Mouse (Mus musculus): ENCODE data around the gene Dennd2a. TPM values are rescaled to one million over a fixed set of nuclear protein-coding genes. Genes with fewer than 3 reads are reported as not detected.

The Dennd2a gene
- total RNA-seq, 2 experiments from 2014 or later = 2.5 to 4.6 TPM

DNA sequence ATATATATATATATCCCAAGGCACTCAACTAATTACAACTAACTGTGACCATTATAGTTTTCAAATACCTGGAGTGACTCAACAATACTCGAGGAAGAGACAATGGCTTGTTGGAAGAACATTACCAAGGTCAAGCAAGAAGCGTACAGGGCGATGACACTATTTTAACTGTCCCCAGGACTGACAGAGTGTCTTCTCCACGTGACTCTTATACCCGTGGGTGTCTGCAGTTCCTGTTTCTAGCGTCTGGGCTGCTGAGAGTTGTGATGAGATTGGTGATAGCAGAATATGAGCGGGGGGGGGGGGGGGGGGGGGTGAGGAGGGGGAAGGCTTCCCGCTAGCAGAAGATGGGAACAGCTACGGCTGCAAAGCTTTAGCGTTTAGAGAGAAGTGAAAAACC, 30.9 kb downstream of the Dennd2a start:
- peak; percentile 78 for ATAC-seq (ENCODE audit: poor library complexity, severe bottlenecking)

DNA sequence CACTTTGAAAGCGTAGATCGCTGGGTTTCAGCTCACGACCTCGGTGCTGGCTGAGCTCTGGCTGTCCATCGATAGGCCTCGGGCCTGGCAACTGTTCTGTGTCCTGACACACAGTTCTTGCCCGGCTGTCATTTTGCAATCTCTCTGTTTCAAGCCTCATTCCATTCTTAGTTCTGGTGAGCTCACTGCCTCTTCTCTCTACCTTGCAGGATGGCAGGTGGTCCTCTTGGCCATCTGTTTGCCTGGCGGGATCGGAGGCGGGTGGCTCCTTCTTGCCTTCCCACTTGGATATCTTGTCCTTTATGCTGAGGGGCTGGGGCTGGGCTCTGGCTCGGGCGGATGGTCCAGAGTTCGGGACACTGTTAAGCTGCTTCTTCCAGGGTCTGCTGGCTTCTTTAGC, 34.5 kb downstream of the Dennd2a start:
- ATAC-seq (ENCODE audit: poor library complexity, severe bottlenecking) = no peak

DNA sequence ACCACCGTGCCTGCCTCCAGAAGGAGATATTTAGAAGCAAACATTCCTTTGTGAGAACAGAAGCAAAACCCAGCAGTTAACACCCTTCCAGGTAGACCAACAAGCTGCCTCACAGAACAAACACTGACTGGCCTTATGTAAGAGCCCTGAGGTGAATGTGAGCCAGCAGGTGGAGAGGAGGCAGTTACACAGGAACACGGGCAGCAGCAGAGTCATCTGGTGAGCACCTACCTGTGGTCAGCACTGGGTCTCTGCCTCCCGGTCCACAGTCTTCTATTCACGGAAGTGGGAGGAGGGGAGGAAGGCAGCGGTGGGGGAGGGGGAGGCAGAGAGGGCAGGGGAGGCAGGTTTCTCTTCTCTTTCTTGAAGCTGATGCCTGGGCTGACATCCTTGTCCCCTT, 35.2 kb downstream of the Dennd2a start:
- ATAC-seq (ENCODE audit: poor library complexity, severe bottlenecking) = no peak

DNA sequence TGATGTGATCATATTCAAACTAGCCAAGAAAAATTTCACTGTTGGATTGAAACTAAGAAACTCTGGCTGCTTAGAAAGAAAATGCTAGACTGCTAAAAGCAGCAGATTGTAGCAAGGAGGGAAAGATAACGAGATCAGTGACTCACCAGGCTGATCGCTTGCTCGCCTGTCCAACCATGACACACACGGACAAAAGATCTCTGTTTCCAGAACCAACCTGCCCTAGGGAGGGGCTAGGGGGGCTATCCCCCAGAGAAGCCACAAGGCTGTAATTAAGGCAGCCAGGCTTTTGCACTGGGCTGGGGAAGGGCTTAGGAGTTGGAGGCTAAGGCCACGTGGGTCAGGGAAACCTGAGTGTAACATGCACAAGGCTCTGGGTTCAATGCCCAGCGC, 41.9 kb downstream of the Dennd2a start:
- ATAC-seq (ENCODE audit: poor library complexity, severe bottlenecking) = no peak

DNA sequence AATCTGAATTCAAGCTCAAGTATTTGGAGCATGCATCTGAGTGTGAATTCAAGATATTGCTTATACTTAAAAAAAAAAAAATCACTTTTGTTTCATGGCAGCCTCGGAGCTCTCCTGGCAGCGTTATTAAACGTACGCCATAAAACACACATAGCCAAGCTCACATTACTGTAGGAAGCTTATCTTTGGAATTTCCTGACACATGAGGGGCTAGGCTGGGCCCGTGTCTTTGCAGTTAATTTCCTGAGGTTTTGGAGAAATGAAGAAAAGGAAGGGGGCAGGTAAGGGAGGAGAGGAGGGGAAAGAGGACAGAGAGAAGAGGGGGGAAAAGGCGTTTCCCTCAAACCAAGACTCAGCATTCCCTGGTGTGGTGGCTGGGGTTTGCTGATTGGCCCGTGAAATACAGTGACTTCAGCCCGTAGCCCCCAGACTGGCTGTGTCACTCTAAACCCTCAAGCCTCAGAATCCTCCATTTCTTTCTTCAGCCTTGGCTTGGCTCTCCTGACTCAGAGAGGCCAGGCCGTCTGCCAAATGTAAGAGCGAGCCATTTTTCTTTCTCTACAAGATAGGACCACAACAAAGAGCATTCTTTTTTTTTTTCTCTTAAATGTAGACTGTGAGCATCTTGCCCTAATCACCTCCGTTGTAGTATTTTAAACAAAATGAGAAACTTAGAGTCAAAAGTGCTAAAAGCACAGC, 42.5 kb downstream of the Dennd2a start:
- no peak for ATAC-seq (ENCODE audit: poor library complexity, severe bottlenecking)

DNA sequence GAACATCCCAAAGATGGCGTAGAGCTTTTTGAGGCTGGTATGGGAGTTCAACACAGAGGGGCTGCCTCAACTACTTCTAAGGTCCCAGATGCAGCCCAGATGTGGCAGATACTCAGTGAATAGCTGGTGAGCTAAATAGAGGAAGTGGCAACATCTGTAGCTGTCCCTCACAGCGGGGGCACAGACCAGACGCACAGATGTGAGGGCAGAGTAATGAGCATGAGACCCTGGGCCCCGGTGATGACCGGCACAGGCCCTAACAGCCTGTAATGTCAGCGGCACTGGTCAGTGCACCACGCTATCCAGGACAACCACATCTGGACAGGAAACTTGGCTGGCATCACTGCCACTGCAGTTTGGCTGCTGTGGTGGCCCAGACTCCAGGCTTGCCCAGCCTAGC, 54.2 kb downstream of the Dennd2a start:
- ATAC-seq (ENCODE audit: poor library complexity, severe bottlenecking) = peak; percentile 38; the same call in 1 of the 2 replicates

DNA sequence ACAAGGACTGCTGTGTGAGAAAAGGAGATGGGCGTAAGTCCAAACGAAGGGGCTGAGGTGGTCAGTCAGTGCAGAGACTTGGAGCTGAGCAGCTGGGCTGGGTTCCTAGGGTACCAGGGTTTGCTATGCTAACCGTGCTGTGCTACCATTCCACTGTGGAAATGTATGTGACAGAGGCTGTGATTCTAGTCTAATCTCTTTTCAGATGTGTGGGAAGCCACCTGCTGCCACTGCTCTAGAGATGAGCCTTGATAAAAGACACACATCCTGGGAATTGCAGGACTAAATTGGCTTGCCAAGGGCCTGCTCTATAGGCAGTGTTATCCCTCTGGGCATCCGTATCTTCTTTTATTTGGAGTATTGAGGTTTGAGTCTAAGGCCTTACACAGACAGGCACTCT, 60.5 kb downstream of the Dennd2a start:
- ATAC-seq (ENCODE audit: poor library complexity, severe bottlenecking) = no peak

DNA sequence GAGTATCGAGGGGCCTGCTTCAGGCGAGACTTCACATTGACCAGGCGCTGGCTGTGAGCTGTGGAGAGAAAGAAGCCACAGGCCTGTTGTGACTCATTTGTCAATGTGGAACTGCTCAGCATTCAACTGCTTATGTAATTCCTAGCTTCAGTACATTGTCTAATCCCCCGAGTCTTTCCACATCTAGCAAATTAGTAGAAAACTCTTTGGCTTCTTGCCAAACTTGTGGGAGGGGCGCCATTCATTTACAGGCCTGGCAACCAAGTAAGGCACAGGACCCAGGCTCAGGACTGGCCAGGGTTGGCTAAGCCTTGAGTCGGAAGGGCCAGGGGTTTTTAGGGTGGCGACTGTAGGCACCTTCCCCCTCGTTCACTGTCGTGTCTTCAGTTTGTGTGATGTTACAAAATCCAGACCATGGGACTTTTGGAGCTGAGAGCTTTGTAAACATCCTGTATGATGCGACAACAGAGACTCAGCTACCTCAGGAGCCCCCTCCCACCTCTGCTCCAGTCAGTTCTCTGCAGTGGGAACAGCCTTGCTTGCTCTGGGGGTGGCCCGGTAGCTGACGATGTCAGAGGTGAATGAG, 64.4 kb downstream of the Dennd2a start:
- ATAC-seq (ENCODE audit: poor library complexity, severe bottlenecking) = peak; percentile 81

DNA sequence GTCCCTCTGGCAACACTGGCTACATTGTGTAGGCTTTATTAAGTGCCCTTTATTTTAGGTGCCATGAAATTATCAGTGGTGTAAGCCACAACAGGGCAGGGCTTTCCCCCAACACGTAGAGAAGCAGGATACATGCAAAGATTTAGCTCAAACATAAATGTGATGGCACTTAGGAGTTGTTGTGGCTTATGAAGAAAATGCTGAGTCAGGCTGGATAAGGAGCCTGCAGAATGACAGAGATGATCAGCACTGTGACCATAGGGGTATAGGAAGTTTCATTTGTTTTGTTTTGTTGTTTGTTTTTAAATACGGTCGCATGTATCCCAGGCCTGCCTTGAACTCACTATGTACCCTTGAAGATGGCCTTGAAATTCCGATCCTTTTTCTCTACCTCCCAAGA, 65.5 kb downstream of the Dennd2a start:
- no peak for ATAC-seq (ENCODE audit: poor library complexity, severe bottlenecking)

DNA sequence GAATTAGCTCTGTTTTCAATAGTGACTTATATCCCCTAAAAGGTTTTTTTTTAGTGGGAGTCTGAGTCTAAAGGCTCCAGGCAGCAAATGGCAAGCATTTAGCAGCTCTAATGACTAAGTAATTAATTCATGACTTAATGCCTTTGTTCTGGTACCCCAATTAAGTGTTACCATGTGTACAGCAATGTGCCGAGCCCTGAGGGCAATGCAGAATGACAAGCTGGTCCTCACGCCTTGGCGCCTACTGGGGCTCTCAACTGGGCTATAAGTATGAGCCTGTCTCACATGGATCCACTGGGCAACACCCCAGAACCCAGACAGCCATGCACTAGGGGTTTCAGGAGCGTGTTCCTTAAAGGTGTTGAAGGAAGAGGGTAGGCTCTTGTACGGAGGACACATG, 66.5 kb downstream of the Dennd2a start:
- no peak for ATAC-seq (ENCODE audit: poor library complexity, severe bottlenecking)

DNA sequence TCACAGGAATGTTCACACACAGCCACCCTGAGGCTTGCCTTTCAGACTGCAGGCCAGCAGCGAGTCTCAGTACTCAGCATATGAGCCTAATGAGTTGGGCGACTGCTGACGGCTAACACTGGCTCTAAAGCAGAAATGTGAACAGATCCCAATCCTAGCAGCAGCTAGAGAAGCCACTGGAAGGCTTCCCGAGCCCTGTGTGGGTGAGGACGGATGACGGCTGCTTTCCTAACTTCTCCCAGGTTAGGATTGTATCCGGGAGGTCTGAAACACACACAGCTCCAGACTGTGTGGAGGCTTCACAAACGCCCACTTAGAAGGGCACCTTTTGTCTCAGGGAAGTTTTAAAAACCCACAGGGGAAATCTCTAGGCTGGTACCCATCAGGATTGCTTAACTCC, 69.4 kb downstream of the Dennd2a start:
- no peak for ATAC-seq (ENCODE audit: poor library complexity, severe bottlenecking)

DNA sequence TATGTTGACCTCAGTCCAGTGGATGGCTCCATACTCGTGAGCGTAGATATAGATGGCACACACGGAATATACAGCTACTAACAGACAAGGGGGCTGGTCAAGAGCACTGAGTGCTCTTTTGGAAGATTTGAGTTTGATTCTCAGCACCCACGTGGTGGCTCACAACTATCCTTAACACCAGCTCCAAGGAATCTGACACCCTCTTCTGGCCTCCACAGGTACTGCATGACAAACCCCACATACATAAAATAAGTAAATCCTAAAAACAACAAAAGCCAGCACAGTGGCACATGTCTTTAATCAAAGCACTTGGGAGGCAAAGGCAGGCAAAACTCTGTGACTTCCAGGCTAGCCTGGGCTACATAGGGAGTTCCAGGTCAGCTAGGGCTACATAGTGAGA, 74.0 kb downstream of the Dennd2a start:
- no peak for ATAC-seq (ENCODE audit: poor library complexity, severe bottlenecking)

DNA sequence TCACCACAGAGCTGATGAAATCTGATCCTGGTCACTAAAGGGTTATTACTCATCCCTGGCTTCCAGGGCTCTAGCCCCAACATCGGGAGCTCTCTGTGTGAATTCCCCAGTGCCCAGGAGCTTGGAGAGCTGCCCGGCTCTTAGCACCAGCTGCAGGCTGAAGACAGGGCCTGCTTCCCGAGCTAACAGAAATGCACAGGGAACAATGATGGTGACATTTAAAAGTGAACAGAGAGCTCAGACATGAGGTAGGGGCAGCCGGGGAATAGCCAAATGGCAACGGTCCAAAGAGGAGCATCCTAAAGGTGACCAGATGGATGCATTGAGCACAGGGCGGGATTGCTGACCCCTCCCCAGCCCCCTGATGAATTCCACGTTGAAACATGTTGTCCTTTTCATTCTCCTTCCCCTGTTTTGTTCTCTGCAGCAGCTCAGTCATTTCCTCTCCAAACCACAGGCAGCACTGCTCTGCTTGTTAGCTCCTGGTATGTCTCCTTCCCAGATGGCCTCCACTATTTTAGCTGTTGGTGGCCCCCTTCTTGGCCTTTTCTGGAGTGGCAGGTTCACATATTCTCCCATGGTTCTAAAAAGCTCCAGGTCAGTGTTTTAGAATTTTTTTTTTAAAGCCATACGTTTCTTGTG, 79.0 kb downstream of the Dennd2a start:
- no peak for ATAC-seq (ENCODE audit: poor library complexity, severe bottlenecking)

DNA sequence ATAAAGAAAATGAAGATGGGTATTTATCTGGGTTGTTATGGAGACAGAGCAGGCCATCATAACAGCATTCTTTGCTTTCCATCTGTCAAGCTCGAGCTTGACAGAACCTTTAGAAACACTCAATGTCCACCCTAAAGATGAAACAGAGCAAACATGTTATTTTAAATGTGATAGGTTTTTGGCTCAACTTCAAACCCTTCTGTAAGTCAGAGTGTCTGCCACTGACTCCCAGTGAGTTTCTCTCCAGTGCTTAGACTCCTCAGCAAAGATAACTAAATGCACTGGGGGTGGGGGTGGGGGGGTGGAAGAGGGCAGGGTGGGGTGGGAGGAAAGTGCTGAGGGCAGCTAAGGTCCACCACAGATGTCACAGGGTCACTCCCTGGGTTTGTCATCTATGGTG, 81.0 kb downstream of the Dennd2a start:
- ATAC-seq (ENCODE audit: poor library complexity, severe bottlenecking) = no peak

DNA sequence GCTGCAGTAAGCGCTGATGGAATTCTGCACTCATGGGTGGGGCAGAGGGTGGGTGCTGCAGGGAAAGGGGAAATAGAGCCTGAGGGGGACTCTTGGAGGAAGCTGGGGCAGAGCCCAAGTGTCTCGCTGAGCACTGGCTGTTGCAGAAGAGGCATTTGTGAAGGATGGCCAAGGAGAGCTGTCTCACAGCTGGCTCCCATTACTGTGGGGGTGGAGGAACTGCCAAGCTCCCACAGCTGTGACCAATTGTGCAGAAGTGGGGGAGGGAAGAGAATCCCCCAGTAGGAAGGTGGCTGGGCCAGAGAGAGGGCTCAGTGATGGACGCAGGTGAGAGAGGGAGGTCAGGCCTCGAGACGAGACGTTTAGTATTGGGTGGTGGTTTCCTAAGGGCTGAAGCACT, 83.2 kb downstream of the Dennd2a start:
- ATAC-seq (ENCODE audit: poor library complexity, severe bottlenecking) = no peak

DNA sequence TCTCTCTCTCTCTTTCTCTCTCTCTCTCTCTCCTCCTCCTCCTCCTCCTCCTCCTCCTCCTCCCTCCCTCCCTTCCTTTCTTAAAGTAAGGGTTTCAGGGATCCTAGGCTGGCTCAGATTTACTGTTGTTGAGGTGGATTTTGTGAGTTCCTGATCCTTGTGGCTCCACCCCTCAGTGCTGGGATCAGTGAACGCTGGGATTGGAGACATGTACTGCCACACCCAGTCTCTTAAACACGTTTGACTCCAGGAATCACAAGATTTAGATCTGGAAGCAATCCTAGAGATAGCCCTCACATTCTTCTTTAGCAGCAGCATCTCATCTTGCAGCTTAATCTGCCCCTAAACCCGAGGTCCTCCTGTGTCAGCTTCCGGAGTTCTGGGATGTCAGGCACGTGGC, 84.8 kb downstream of the Dennd2a start:
- ATAC-seq (ENCODE audit: poor library complexity, severe bottlenecking) = no peak

DNA sequence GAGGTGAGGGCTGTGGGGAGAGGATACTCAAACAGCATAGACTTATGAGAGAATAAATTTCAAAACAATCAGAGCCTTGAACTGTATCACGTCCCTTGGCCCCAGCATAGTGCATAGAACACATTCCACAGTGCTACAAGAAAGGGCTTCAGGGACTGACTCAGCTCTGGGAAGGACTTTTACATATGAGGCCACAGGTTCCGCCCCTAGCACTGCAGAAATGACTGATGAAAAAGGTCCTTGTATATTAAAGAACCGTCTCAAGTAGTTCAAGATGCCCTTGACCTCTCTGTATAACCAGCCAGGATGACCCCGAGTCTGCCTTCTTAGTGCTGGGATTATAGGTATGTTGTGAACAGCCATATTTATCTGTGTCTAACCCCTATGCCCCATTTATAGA, 85.4 kb downstream of the Dennd2a start:
- no peak for ATAC-seq (ENCODE audit: poor library complexity, severe bottlenecking)

DNA sequence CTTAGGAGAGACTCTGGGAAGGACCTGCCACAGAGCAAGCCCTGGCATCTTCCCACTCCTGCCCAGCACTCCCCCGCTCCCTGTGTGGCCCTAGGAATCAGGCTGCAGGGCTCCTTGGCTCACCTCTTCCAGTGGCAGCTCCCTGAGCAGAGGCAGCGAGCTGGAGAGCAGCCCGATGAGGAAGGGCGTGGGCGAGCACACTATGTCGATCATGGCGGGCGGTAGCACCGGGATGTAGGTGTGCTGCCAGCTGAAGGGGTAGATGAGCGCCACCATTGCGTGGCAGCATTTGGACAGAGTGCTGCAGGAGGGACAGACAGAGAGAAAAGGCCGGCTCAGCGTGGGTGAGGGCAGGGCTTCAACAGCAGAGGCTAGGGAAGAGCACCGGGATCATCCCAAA, 87.6 kb downstream of the Dennd2a start:
- ATAC-seq (ENCODE audit: poor library complexity, severe bottlenecking) = no peak

DNA sequence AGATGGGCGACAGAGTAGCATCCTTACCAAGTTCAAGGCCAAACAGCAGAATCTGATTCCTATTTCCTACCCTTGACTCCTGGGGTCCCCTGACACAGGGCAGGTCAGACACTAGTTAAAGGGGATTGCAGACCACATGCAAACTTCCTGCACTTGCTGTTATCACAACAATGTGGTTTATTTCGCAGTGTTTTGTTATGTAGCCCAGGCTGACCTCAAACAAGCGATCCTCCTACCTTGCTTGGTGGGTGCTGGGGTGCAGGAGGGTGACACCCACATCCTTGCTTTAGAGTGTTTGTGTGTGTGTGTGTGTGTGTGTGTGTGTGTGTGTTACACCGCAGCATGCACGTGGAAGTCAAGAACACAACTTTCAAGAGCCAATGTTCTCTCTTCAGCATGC, 88.2 kb downstream of the Dennd2a start:
- peak; percentile 62 for ATAC-seq (ENCODE audit: poor library complexity, severe bottlenecking)

DNA sequence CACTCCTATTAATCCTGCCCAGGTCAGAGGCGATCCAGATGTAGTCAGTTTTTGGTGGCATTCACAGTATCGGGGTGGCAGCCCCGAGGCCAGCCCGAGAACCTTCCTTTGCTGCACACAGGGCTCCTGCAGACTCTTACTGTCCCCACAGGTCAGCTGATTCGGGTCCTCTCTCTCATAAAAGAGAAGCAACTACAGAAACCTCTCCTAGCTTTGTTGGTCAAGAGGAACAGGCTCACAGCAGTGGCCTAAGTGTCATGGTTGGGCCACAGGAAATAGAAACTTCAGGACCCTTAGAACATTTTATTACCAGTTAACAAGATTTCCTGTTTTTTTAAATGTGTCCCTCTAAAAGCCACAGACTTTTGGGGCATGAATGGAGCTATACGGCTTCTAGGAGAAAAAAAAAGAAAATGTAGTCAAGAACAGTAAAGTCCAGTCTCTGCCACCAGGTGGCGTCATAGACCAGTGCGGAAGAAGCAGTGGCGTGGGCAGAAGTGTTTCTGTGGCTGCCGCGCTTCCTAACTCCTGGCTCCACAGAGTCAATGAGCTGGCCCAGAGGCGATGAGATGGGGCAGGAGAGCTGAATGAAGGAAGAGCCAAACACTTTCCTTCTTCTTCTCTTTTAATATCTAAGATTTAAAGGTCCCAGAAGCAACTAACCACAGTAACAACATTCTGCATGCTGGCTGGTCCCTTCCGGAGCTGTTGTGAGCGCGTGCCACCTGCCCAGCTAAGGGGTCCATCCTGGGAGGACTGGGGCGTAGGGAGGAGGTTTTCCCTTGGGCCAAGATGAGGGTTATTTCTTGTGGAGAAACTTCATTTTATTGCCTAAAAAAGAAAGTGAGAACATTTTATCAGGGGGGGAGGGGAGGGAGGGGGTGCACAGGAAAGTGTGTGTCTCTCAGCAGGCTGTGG, 94.8 kb downstream of the Dennd2a start:
- peak; percentile 99 for ATAC-seq (ENCODE audit: poor library complexity, severe bottlenecking)

DNA sequence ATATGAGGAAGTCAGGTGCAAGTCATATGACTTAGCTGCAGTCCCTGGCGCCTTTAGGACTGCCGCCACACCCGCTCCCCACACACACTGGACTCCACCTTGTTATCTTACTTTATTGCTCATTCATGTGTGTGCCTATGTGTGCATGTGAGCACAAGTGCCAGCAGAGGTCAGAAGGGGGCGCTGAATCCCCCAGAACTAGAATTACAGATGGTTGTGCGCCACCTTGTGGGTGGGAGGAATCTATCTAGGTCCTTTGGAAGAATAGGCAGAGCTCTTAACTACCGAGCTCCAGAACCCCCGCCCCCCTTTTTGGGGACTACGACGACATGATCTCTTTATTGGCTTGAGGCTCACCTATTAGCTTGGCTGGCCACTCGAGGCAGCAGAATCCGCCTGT, 97.6 kb downstream of the Dennd2a start:
- ATAC-seq (ENCODE audit: poor library complexity, severe bottlenecking) = no peak

All from megakaryocyte, adult 5-6 weeks (primary cell).